Mouse (Mus musculus) limb, embryonic 11.5 days (tissue): Measurements from ENCODE around the gene Myt1. TPM values are rescaled to one million over a fixed set of nuclear protein-coding genes. Genes with fewer than 3 reads are reported as not detected.
A peak's percentile ranks its signal among the peaks of the same experiment; 100 is the strongest.
"Not testable (repeated sequence)": the region's sequence is repeated elsewhere in the genome, so short reads cannot be mapped to it uniquely, and the experiment has no call there.

Experiments used
- ATAC-seq: fragments of 200-750 bp; cut with Nextera tagmentation; 2 replicates; pipeline ENCODE4 v1.8.0; 2017; ENCODE audit warnings: low read depth; ENCODE audit not compliant: insufficient number of reproducible peaks, low FRiP score, low TSS enrichment
- DNase-seq: peaks from one replicate; pipeline ENCODE4 v3.0.0-alpha.2; 2015; ENCODE audit warnings: low spot score
- H3K27ac ChIP-seq: fragments of 300-500 bp; sonication (generic); replicated peaks from 2 replicates; pipeline ENCODE4 v1.5.1; 2014; ENCODE audit warnings: low read depth, mild to moderate bottlenecking, low read length
- H3K27me3 ChIP-seq: fragments of 300-500 bp; sonication (generic); 2 replicates; pipeline ENCODE4 v1.6.1; 2014; ENCODE audit warnings: mild to moderate bottlenecking, low read length, mixed read lengths; ENCODE audit not compliant: control insufficient read depth, insufficient read depth
- H3K36me3 ChIP-seq: fragments of 300-500 bp; sonication (generic); 2 replicates; pipeline ENCODE4 v1.6.1; 2014; ENCODE audit warnings: mild to moderate bottlenecking, low read length, moderate library complexity, mixed read lengths; ENCODE audit not compliant: control insufficient read depth, insufficient read depth
- H3K4me1 ChIP-seq: fragments of 300-500 bp; sonication (generic); 2 replicates; pipeline ENCODE4 v1.6.1; 2014; ENCODE audit warnings: low read length, mixed read lengths; ENCODE audit not compliant: control insufficient read depth, insufficient read depth
- H3K4me2 ChIP-seq: fragments of 300-500 bp; sonication (generic); 2 replicates; pipeline ENCODE4 v1.6.1; 2014; ENCODE audit warnings: low read depth, mild to moderate bottlenecking, moderate library complexity; ENCODE audit not compliant: severe bottlenecking
- H3K4me3 ChIP-seq: fragments of 300-500 bp; sonication (generic); 2 replicates; pipeline ENCODE4 v1.5.1; 2014; ENCODE audit warnings: low read depth, low read length
- H3K9ac ChIP-seq: fragments of 300-500 bp; sonication (generic); 2 replicates; pipeline ENCODE4 v1.6.1; 2014; ENCODE audit warnings: mild to moderate bottlenecking, low read length
- H3K9me3 ChIP-seq: fragments of 300-500 bp; sonication (generic); 2 replicates; pipeline ENCODE4 v1.6.1; 2016; ENCODE audit warnings: low read length; ENCODE audit not compliant: control insufficient read depth
- WGBS: fragments of 180-500 bp; shearing (Covaris S2); extraction: QIAGEN DNeasy Blood & Tissue Kit; methylation state at CpG from one replicate; pipeline ENCODE4 v1.1.7; 2014; 5-methylcytosine and 5-hydroxymethylcytosine counted together
- polyA plus RNA-seq: library from polyadenylated mRNA; unstranded; fragments of >200 nt; fragmentation: Nextera tagmentation; extraction: Ambion mirVana; gene quantifications from 2 replicates; pipeline ENCODE4 v1.2.1, GENCODE M21; 2014

Gene Myt1
- polyA plus RNA-seq, 1 experiment from 2014 or later: 0.08 TPM

GRCm38 (mm10) chr2:181793186-181793585, 30.1 kb downstream of the Myt1 start:
- not testable (repeated sequence) for H3K27ac ChIP-seq, H3K4me2 ChIP-seq, H3K4me1 ChIP-seq, ATAC-seq, H3K36me3 ChIP-seq, H3K9ac ChIP-seq, H3K4me3 ChIP-seq, DNase-seq, H3K9me3 ChIP-seq, H3K27me3 ChIP-seq
- 86% methylated on average over 8 of the region's 8 CpGs for WGBS

GRCm38 (mm10) chr2:181795641-181796130, 32.6 kb downstream of the Myt1 start:
- Histone ChIP-seq H3K9me3 (no peaks in the 10 kb centered on the region), H3K9ac (no peak overlapping the region), H3K27ac (no peak overlapping the region), H3K4me2 (no peak overlapping the region), H3K27me3 (no peaks in the 10 kb centered on the region), H3K4me3 (no peak overlapping the region), H3K36me3 (no peaks in the 10 kb centered on the region), H3K4me1 (no peaks in the 10 kb centered on the region)
- DNase-seq (no peak), ATAC-seq (no peak)
- 66% methylated on average over 3 of the region's 3 CpGs for WGBS

GRCm38 (mm10) chr2:181797672-181798071, 34.5 kb downstream of the Myt1 start:
- Histone ChIP-seq H3K27ac (no peak overlapping the region), H3K36me3 (no peaks in the 10 kb centered on the region), H3K27me3 (no peaks in the 10 kb centered on the region), H3K4me1 (no peaks in the 10 kb centered on the region), H3K9me3 (no peaks in the 10 kb centered on the region), H3K9ac (no peak overlapping the region), H3K4me2 (no peak overlapping the region), H3K4me3 (no peak overlapping the region)
- DNase-seq (no peak), ATAC-seq (no peak)
- WGBS: 76% methylated on average over 8 of the region's 8 CpGs

DNA sequence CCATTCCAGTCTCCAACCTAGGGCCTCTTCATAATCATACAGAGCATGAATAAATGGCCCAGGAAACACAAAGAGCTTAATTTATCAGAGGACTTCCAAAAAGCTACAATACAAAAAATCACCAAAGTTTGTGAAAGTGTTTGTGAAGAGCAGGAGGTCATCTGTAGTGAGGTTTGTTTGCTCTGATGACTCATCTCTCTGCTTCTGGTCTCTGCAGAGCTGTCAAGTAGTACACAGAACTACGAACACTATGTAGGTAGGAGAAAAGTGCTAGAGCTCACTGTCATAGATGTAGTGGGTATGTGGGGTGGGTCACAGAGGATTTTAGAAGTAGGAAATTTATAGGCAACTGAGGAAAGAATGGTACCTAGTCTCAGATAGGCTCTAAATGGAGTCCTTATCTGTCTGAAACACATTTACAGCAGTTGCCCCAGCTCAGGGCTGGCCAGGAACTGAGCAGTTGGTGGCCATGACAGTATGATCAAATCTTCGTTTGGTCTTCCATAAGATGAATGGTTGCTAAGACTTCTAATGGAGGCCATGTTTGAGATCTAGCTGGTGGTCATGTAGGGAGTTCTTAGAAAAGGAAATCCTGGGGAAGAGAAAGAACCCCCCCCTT, 66.0 kb downstream of the Myt1 start:
- H3K9ac ChIP-seq: no peak overlapping the region
- no peaks in the 10 kb centered on the region for H3K36me3 ChIP-seq
- H3K27me3 ChIP-seq: no peaks in the 10 kb centered on the region
- H3K27ac ChIP-seq: no peak overlapping the region
- H3K4me2 ChIP-seq: no peak overlapping the region
- WGBS: 68% methylated on average over 2 of the region's 2 CpGs
- H3K4me3 ChIP-seq: no peak overlapping the region
- no peaks in the 10 kb centered on the region for H3K4me1 ChIP-seq
- no peak for ATAC-seq
- no peaks in the 10 kb centered on the region for H3K9me3 ChIP-seq
- DNase-seq: no peak

DNA sequence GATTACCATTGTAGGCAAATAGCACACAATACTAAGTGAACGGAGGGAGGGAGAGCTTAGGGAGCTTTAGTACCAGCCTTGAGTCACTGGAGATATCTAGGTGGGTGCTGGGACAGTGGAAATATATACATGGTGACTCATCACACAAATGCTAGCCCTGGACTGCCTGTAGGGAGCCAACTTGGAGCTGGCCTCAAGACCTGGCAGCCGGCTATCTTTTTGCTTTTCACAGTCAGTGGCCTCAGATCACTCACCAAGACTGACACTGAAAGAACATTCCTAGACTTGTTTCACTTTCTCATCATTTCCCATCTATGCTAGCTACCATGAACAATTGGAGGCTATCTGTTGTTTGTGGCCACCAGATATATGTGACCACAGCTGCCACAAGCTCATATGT, 69.6 kb downstream of the Myt1 start:
- ATAC-seq (no peak), DNase-seq (no peak)
- H3K4me3 ChIP-seq: no peak overlapping the region
- no peak overlapping the region for H3K4me2 ChIP-seq
- no peaks in the 10 kb centered on the region for H3K27me3 ChIP-seq
- no peak overlapping the region for H3K27ac ChIP-seq
- no peaks in the 10 kb centered on the region for H3K9me3 ChIP-seq
- 83% methylated on average over 2 of the region's 2 CpGs for WGBS
- no peaks in the 10 kb centered on the region for H3K4me1 ChIP-seq
- H3K9ac ChIP-seq: no peak overlapping the region
- H3K36me3 ChIP-seq: no peaks in the 10 kb centered on the region

- ATAC-seq: peak; percentile 97
- peak within 1 kb of the TSS; percentile 71 for H3K9ac ChIP-seq
- H3K9me3 ChIP-seq: no peaks in the 10 kb centered on the region
Observed at GRCm38 (mm10) chr2:181837372-181838292, 74.5 kb downstream of the Myt1 start, which contains the start of gene Pcmtd2. Pcmtd2 (plus strand) TSS chr2:181837854.

DNA sequence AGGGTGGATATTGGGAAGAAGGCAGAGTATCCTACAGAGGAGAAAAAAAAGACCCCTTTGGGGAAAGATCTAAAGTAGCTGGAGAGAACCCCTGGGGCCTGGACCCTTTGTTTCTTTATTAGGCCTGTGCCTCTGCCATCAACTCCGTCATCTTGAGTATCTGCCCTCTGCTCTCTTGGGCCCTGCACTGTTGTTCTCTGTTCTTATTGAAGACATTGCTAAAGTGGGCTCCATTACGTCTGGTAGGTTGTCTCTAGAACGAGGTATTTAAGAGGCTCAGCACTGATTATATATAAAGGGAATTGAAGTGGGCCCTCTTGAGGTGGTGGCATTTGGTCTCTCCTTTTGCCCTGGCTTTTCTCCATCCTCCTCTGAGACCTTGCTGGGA, 75.2 kb downstream of the Myt1 start:
- Histone ChIP-seq H3K9me3 (no peaks in the 10 kb centered on the region), H3K4me1 (no peaks in the 10 kb centered on the region), H3K4me3 (peak overlapping the region; percentile 78), H3K4me2 (peak overlapping the region; percentile 38), H3K36me3 (no peaks in the 10 kb centered on the region), H3K27ac (no peak overlapping the region), H3K27me3 (no peaks in the 10 kb centered on the region), H3K9ac (peak overlapping the region; percentile 71)
- peak; percentile 34 for DNase-seq
- WGBS: 1% methylated on average over 3 of the region's 3 CpGs
- ATAC-seq: 0 out of 2 replicates have a peak, but pooled peaks have one; percentile 11

More at GRCm38 (mm10) chr2:181837372-181838292, 74.5 kb downstream of the Myt1 start, which contains the start of gene Pcmtd2:
- H3K27ac ChIP-seq: no peak within 1 kb of the TSS; the same call in 1 of the 2 replicates
- under 1% methylated on average over 35 of the region's 35 CpGs for WGBS
- peak within 1 kb of the TSS; percentile 38 for H3K4me2 ChIP-seq
- no peaks in the 10 kb centered on the region for H3K27me3 ChIP-seq
- H3K4me1 ChIP-seq: no peaks in the 10 kb centered on the region
- H3K36me3 ChIP-seq: no peaks in the 10 kb centered on the region
- H3K4me3 ChIP-seq: peak within 1 kb of the TSS; percentile 78
- DNase-seq: peak; percentile 94

- no peak for ATAC-seq
- 94% methylated on average over 5 of the region's 5 CpGs for WGBS
Observed at GRCm38 (mm10) chr2:181845709-181846394, 82.7 kb downstream of the Myt1 start.

More at GRCm38 (mm10) chr2:181845709-181846394, 82.7 kb downstream of the Myt1 start:
- no peaks in the 10 kb centered on the region for H3K4me1 ChIP-seq
- H3K4me2 ChIP-seq: no peak overlapping the region
- DNase-seq: no peak
- H3K9ac ChIP-seq: no peak overlapping the region
- no peak overlapping the region for H3K27ac ChIP-seq
- no peaks in the 10 kb centered on the region for H3K27me3 ChIP-seq
- no peaks in the 10 kb centered on the region; the same call in 1 of the 2 replicates for H3K36me3 ChIP-seq
- H3K9me3 ChIP-seq: no peaks in the 10 kb centered on the region
- H3K4me3 ChIP-seq: no peak overlapping the region
